Mouse (Mus musculus) erythroblast, adult 5-6 weeks (primary cell): ENCODE results near the gene Tex14. TPM values are rescaled to one million over a fixed set of nuclear protein-coding genes. Genes with fewer than 3 reads are reported as not detected.

ENCODE experiments used
- ATAC-seq: replicated peaks from 2 replicates; pipeline ENCODE4 v1.8.0; 2016; ENCODE audit warnings: moderate number of reproducible peaks, mild to moderate bottlenecking, moderate TSS enrichment, inconsistent platforms; ENCODE audit not compliant: poor library complexity, low FRiP score, severe bottlenecking
- total RNA-seq, 2 experiments: library from RNA; stranded (forward) in 1 of 2; stranded (reverse) in 1 of 2; fragments of 150-400 nt in 1 of 2; fragments of 200-764, 138-1000 nt in 1 of 2; gene quantifications; 2 replicates each; pipeline versions ENCODE4 v1.2.3 to v1.2.4; 2015 to 2017; ENCODE audit warnings: low replicate concordance in 2 of 2

The Tex14 gene
- total RNA-seq (2015; ENCODE audit: low replicate concordance) (not detected in 2 replicates), total RNA-seq (2017; ENCODE audit: low replicate concordance) (0.34 and 0.42 TPM in 2 replicates)

DNA sequence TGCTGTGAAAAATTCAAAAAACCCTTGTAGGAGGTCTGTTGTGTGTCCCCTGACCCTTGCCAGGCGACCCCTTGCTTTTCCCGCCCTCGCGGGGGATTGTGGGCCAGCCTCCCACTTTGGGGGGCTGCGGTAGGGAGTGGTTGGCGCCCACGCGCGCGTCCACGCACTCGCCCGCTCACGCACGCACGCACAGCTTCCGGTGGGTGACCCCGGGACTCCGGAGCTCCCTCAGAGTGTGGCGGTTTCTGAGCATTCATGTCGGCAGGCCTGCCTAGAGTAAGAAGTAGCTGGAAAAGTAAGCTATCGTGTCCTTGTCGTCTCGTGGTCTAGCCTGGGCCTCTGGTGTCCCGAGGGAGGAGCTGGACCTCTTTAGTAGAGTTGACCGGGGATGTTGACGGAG is at the start of gene Tex14, which contains the start of gene Rad51c:
Gene Tex14 (plus strand): TSS at position 190 of the 400 bp plus-strand sequence.
Gene Rad51c (minus strand): TSS at position 79 of the 400 bp plus-strand sequence.
- ATAC-seq = no peak

DNA sequence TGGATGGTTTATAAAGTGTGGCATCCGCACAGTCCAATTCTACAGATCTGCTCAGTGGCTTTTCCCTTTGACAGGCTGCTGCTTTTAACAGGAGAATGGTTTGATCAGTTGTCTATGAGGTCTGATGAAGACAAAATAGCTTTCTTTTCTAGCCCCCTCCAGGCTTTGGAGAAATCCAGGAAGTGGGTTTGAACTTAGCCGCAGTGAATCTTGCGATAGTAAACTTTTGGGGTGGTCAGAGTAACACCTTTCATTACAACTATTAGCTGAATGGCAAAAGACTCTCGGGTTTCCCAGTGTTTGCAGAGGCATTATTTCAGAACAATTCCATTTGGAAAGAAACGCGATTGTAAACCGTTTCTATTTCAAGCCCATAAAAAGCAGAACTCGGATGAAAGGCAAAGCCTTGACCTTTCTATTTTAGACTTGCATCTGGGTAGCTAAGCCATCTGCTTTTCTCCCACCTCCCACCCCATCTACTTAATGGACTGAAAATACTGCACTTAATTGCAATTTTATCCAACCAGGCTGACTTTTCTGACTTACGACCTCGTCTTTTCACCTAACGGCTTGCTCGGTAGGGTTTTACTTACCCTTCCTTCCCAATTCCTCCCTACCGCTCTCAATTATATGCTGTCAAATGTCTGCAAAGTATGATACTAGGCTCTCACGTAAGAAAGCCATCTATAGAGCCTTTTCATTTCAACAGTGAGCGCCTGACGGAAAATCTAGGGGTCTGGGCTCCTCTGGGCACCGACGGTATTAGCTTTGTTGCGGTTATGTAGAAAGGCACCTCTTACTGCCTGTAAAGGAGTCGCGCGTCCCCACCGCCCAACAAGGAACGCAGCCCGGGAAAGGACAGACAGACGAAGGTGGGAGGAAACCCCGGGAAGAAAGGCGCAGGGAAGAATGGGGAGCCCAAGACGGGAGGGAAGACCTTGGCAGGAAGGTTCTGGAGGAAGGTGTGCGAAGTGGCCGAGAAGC is 47.3 kb upstream of the Tex14 start:
- ATAC-seq = no peak

DNA sequence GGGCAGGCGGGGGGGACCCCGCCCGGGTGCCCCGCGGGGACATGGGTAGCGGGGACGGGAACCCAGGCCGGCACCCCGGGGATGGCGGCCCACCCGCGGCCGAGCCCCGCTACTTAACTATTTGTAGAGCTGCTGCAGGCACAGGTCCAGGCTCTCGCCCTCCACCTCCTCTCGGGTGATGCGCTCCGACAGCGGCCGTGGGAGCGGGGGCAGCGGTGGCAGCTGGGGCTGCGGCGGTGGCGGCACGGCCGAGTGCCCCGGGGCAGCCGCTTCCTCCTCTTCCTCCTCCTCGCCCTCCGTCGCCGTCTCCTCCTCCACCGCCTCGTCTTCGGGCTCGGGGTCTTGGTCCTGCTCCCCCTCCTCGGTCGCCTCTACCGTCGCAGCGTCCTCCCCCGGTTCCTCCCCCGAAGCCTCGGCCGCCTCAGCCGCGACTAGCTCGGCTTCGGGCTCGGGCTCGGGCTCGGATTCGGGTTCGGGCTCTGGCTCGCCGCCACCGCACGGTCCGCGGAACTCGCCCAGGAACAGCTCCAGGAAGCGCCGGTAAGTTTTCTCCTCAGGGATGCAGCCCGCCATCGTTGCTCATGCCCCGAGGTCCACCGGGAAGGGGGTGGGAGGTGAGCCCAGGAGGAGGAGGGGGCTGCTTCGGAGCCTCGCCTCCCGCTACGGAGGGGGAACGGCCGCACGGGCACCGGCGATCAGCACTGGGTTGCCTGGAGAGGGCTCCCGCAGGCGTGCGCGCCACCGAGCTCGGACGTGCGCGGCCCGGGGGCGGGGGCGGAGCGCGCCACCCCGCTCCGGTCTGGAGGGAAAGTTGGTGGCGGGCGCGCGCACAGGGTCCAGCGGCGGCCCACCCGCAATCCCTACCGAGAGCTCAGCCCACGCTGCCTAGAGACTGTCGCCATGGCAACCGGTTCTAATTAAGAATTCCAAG is 46.3 kb upstream of the Tex14 start, which contains the start of gene Ppm1e:
Gene Ppm1e (minus strand): TSS at position 693 of the 931 bp plus-strand sequence.
- peak; percentile 64 for ATAC-seq

DNA sequence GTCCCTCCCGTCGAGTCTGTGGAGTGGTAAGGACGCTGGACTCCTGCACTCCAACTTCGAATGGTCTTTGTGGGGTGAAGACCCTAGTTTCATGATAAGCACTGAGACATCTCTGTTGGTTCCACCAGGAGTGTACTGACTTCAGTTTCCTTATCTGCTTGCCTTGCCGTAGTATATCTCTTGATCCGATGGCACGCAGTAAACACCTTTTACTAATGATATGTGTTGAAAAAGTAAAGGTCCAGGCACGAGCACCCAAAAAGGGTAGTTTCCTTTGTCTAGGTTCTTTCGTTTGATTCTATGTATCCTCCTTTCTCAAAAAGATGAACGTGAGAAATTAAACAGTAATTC is 45.6 kb upstream of the Tex14 start:
- ATAC-seq = no peak

DNA sequence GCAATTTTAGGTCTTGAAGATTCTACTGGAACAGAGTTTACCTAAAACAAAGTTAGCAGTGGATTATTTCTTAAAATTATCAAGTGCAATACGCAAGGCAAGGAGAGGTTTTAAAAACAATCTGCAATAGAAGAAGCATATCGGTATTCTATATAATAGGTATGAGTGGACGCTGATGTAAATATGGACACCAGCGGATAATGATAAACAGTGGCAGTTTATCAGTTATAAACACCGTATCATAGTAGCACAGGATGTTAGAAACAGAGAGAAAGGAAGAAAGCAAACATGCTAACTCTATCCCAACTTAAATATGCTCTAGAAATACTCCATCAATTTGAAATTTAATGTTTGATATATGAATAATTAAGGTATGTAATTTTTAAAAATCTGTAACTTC is 39.7 kb upstream of the Tex14 start:
- ATAC-seq = no peak

DNA sequence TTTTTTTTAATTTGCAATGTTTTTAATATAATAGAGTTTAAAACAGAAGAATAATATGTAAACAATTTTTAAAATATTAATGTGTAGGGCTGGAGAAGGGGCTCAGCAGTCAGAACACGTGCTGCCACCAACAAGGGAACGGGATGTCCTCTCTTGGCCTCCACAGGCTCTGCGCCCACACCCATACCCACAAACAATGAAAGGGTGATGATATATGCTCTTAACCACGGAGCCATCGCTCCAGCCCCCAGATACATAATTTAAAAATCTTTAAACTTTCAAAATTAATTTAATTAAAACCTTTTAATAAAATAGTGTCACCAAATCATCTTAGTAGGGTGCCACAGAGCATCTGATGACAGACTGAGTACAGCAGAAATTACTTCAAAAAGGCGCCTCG is 37.8 kb upstream of the Tex14 start:
- no peak for ATAC-seq

DNA sequence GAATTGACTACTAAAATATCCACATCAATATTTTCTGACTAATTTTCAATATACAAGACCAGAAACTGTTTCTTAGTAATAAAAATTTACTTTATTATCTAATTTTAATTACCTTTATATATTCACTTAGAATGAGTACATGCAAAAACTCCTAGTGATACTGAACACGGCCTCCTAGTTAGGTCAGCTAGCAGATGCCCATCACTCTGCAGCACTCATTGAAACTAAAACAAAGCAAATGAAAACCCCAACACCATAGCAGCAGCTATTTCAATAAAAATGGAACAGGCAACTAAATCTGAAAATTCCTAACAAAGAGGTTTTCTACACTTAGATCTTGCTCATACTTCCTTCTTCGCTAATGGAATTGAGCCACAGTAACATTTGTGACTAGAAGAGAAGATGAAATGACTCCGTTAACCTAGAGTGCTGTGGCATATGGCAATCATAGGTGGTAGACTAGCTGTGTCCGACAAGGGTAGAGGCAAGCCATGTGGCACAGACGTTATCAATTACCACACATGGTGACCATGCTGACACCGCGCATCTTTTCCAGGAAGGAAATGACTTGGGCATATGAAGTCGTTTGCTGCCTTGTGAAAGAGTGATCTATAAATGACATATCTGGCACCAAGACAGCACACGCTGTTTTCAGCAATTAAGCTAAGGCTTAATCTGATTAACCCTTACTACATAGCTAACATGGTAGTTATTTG is 36.8 kb upstream of the Tex14 start:
- ATAC-seq = peak; percentile 99

DNA sequence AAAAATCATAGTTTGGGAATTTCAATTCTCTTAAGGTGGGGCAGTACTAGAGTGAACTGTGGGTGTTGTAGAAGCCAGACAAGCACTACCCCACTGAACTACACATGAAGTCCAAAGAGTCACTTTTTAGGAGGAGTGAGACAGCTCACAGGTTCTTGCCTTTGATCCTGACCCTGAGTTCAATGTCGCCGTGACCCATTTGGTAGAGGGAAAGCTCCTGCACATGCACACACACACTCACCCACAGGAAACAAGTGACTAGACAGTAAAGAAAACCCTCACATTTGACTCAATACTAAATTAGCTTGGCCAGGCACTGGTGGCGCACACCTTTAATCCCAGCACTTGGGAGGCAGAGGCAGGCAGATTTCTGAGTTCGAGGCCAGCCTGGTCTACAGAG is 20.3 kb upstream of the Tex14 start:
- ATAC-seq = no peak

DNA sequence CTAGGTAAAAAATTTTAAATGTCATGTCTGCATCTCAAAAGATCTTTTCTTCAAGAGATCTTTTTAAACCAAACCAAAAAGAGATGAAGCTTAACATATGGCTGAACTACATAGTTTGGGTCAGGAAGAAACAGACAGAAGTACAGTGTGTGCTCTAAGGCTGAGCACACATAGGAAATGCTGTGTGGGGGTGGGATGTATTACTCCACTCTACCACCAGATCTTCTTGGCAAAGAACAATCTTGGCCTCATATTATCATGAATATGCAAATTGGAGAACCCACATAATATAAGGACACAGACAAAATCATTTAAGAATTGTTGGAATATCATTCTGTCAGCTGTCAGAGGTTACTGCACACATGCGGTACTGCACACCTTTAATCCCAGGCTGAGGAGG is 19.2 kb upstream of the Tex14 start:
- no peak for ATAC-seq

DNA sequence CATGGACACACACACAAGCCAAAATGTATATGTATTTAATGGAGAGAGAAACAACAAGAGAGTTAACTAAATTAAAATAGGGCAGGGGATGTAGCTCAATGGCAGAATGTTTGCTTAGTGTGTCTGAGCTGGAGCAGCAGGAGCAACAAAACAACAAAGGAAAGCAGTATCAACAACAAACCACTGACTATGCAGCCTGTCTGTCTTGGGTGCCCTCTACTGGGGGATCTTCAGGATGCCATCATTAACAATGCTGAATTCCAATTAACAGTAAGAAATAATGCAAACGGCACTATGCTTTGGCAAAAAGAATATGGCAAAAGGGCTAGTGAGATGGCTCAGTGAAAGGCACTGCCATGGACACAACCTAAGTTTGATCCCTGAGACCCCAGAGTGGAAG is 11.0 kb upstream of the Tex14 start:
- peak; percentile 57 for ATAC-seq

DNA sequence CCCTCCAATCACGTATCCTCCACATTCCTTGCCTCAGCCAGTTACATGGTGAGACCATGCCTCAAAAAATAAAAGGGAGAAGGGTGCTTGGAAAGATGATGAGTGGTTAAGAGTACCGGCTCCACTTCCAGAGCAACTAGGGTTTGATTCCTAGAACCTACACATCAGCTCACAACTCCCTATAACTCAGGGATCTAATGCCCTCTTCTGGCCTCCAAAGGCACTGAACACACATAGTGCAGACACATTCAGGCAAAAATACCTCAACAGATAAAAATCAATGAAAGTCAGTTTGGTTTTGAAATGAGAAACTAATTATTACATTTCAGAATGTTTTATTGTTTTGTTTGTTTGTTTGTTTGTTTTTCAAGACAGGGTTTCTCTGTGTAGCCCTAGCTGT is 6.5 kb upstream of the Tex14 start:
- ATAC-seq = no peak

DNA sequence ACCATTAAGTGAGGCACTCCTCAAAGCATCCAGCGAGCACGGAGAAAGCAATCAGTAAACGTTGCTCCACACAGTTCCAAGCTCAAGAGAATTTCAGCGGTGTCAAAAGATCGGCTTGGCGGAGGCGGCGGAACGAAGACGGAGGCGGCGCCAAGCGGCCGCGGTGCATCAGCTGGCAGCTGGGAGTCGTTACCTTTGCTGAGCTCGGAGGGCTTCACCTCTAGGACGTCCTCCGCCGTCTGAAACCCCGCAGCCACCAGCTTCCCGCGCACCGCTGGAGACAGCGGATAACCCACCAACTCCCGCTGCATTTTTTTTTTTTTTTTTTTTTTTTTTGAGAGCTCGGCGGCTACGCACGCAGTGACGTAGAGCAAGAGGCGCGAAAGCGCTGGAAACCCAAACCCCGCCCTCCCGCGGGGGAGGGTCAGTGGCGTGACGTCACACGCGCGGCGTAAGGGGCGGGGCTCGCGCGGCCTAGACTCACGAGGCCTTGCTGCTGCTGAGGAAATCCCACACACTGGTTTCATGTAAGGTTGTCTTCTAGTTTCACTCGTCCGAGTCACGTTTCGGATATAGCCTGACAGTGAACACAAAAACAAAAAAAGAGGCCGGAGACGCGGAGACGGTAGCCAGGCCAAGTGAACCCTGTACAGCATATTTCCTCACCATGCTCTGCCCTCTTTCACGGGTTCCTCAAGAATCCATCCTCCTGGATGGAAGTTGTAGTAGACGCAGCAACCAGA is 583 bp upstream of the Tex14 start:
- ATAC-seq = peak; percentile 99

DNA sequence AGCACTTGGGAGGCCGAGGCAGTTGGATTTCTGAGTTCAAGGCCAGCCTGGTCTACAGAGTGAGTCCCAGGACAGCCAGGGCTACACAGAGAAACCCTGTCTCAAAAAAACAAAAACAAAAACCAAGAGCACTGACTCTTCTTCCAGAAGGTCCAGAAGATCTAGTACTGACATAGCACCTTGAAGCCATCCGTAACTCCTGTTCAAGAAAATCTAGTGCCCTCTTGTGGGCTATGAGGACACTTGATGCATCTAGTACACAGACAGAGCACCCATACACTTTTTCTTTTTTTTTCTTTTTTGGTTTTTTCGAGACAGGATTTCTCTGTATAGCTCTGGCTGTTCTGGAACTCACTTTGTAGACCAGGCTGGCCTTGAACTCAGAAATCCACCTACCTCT is 8.5 kb downstream of the Tex14 start:
- ATAC-seq = 0 out of 2 replicates have a peak, but pooled peaks have one; percentile 59

DNA sequence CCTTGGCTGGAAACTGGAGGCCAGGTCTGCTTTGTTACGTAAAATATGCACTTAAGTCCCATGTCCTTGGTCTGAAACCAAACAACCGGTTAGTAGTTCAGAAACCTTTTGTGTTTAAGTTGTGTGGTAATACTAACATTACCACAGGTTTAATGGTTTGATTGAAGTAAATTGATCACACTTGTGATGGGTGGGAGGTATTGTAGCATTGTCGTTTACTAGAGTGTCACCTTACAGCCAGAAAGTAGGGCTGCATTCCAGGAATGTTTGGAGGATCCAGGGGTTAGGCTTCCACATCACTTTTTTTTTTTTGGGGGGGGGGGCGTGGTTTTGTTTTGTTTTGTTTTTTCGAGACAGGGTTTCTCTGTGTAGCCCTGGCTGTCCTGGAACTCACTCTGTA is 11.3 kb downstream of the Tex14 start:
- ATAC-seq = no peak

DNA sequence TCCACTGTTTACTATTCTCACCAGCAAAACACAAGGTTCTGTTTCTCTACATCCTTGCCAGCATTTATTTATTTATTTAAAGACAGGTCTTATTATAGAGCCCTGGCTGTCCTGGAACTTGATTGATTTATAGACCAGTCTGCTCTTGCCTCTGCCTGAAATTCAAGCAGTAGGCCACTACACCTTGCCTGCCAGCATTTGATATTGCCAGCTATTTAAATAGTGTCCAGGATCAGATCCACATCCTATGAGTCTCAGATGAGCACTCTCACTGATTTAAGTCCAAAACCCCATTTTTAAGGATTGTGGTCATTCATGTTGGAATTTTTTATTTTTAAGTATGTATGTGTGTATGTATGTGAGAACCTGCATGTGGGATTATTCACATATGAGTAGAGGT is 16.0 kb downstream of the Tex14 start:
- ATAC-seq = no peak

DNA sequence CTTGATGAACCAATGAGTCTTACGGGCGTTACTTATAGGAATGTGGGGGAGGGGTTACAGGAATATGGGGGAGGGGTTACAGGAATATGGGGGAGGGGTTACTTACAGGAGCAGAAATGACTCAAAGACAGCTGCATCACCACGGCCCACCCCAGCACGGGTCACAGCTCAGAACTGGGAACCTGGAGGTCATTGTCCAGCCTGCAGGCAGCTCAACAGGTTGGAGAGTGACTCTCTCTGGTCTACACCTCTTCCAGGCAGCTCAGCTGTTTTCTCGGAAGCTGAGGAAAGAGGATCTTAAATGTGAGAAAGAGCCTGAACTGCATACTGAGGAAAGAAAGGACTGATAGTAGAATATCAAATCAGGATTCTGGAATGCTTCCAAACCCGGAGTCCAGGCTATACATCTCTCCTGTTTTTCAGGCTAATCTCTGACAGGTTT is 16.9 kb downstream of the Tex14 start:
- no peak for ATAC-seq

DNA sequence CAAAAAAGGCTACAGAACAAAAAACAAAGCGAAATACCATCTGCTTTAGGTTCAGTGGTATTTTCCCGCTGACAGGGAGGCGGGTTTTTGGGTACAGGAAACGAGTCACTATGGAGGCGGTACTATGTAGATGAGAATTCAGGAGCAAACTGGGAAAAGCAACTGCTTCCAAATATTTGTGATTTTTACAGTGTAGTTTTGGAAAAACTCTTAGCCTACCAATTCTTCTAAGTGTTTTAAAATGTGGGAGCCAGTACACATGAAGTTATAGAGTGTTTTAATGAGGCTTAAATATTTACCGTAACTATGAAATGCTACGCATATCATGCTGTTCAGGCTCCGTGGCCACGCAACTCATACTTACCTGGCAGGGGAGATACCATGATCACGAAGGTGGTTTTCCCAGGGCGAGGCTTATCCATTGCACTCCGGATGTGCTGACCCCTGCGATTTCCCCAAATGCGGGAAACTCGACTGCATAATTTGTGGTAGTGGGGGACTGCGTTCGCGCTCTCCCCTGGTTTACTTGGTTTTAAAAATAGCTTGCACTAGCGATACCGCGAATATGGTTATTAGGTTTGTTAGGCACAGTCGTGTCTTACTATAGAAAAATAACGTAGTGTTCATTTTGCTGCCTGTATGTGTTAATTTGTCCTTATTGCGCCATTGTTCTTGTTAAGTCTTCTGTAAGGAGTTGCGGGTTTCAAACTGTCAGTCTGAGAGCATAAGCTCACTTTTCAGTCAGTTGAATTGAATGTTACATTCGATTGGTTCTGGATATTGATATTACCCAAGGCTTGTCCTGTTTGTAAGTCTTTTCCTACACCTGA is 17.9 kb downstream of the Tex14 start:
- peak; percentile 83 for ATAC-seq
